Mouse (Mus musculus): ENCODE measurements around the gene Dhx15.

Dhx15 gene

GRCm38 (mm10) chr5:52110808-52111663, 79.3 kb downstream of the Dhx15 start:
- DNase-seq (ENCODE audit: extremely low spot score), result no peak
